Mouse (Mus musculus): ENCODE results near the gene Fam107a.

Gene Fam107a

DNA sequence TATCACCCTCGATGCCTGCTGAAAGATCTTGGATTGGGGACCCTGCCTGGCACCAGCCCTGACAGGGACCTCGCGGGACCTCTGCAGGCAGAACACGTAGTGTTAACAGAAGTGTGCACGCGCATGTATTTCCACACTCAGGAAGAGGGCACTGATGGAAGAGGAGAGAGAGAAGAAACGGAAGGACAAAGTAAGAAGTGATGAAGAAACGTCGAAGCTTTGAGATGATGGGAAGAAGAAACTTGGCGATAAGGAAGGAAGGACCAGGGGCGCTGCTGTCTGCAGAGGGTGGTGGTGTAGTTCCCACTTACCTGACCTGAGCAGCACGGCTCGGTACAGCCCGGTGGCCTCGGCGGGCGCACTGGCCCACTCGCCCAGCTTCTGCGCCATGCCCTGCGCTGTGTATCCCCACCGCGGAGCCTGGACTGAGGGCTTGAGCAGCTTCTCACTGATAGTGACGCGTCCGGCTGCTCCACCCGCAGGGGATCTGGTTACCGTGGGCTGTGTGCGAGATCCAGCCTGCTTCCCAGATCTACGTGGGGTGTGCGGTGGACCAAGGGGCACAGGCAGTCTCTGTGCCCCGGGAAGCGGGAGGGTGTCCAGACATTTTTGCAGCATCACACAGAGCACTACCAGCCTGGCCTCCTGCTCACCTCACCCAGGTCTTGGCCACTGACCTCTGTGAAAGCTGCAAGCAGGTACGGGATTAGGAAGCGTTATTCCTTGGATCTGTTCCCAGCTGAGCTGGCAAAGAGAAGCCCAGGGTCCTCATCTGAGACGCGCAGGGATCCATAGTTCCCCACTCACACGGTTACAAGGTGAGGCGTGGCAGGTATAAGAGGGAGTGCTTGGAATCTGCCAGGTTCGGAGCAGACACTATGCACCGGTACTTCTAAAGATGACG is at the start of gene Fam107a:
Gene Fam107a, minus strand, starts transcription at position 830 of the 904 bp plus-strand sequence.
- no peak for DNase-seq (ENCODE audit: low read depth, low spot score)

DNA sequence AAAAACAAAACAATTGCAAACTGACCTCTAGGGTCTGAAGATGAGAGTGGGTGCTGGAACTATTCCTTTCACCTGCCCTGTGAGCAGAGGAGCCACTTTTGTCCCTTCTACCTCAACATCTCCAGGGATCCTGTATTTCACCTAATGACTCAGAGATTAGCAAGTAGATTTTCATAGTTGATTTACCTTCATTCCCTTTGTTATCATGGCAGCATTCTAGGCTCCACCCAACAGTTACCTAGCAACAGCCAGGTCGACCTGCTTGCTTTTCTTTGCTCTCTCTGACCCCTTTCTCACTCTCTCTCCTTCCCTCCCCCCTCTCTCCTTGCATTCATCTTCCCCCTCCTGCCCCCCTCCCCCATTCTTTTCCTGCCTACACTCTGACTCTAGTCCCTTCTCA is 49.3 kb upstream of the Fam107a start:
- DNase-seq (ENCODE audit: low read depth, low spot score), result peak; percentile 85

DNA sequence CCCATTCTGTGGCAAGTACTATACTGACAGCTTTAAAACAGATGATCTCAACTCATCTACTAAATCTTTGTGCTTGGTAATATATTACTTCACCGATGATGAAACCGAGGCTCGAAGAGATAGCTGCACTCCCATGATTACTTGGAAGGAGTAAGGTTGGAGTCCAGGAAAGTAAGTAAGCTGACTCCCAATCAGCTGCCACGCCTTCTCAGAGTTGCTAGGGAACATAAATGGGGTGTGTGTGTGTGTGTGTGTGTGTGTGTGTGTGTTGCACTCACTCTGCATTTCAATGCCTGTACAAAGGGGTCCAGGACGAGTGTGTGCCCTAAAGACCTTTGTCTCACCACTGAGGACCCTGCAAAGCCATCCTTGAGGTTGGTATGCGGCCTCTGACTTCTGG is 48.0 kb upstream of the Fam107a start:
- DNase-seq (ENCODE audit: low read depth, low spot score), result no peak

DNA sequence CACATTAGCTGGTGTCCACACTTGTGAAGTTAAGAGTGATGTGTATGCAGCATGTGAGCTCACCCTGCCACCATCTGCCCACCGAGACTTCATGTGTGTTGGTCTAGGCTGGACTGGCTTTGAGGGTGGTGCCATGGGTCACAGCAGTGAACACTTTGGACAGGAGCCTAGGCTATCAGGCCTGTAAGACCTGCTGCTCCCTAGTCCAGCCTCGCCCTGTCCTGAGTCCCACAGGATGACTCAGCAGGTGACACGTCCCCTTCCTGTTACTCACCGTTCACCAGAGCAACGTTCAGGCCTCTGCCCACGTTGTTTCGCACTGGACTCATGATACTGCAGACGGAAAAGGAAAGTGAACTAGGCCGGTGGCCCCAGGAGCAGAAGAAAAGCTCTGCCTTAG is 39.0 kb upstream of the Fam107a start:
- peak; percentile 41 for DNase-seq (ENCODE audit: low read depth, low spot score)

DNA sequence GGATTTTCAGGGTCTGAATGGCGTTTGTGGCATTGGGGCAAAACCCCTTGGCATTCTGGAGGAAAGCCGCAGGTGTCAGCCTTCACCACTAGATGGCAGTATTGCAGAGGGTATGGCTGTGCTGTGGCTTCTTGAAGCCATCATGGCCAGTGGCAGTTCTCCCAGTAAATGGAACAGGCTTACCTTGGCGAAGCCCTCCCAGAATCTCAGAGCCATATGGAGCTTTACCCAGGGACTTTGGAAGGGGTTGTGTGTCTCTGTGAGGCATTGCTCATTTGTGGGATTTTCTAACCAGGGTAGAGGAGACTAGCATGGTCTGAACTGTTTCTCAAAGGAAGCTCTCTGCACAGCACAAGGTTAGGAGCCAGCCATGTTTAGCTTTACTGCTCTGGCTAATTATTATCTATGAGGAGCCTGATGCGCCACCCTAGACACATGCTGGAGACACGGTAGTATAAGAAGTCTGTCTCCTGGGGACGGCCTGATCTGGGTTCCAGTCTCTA is 38.2 kb upstream of the Fam107a start:
- peak; percentile 83 for DNase-seq (ENCODE audit: low read depth, low spot score)

DNA sequence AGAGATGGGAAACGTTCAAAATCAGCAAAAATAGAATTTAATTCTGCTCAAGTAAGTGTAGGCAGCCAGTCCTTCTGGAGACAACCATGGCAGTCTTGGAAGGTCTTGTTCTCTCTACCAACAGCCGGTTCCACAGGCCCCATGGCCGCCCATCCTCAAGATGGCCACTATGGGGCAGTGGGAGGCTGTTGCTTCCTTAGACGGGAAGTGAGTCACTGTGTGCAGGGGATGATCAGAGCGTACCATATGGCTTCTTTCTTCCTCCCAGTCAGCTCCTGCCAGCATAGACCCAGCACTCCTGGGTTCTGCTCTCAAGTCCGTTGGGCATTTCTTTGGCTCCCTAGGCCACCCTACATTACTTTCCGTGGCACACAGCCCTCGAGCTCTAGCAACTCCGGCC is 31.1 kb upstream of the Fam107a start:
- no peak for DNase-seq (ENCODE audit: low read depth, low spot score)

DNA sequence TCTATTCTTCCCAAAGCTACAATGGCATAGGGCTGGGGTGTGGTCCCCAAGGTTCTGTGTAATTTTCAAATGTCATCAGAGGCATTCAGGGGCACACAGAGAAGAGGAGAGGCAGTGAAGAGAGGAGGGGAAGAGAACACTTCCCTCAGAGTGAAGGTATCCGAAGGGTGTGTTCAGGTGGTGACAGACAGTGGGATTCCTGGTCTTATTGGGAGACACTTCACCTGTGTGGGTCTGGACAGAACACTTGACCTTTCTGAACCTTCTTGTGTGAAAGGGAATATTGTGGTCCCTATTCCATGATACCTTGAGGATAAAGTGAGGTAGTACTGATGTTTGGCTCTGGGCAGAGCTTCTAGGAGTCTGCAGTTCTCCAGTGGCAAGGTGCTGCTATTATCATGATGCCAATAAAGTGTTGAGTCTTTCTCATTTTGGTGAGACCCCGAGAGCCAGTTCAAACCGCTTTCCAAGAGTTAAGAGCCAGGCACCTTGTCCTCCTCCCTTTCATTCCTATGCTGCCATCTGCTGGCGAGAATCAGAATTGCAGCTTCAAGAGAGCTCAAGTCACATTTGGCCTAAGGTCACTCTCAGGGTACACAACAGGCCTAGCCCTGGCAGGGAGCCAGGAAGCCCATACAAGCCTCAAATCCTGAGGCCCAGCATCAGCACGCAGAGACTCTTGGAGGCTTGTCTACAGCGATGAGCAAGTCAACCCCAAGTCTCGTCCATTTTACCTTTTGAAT is 28.6 kb upstream of the Fam107a start:
- DNase-seq (ENCODE audit: low read depth, low spot score), result peak; percentile 91

DNA sequence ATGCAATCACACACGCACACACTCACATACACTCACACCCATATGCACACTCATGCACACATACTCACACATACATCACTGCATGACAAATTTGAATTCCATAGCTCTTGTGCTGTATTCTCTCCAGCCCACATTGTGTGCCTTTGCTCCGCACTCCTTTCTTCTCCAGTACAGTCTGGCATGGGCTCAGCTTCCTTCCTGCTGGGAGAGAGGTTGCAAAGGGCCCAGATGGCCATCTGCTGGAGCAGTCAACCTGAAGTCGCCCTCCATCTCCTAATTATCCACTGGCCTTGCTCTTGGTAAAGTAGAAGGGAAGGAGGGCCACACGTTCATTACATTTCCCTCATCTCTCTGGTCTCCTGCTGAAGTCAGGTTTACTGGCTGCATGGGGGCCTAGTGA is 27.7 kb upstream of the Fam107a start:
- no peak for DNase-seq (ENCODE audit: low read depth, low spot score)

DNA sequence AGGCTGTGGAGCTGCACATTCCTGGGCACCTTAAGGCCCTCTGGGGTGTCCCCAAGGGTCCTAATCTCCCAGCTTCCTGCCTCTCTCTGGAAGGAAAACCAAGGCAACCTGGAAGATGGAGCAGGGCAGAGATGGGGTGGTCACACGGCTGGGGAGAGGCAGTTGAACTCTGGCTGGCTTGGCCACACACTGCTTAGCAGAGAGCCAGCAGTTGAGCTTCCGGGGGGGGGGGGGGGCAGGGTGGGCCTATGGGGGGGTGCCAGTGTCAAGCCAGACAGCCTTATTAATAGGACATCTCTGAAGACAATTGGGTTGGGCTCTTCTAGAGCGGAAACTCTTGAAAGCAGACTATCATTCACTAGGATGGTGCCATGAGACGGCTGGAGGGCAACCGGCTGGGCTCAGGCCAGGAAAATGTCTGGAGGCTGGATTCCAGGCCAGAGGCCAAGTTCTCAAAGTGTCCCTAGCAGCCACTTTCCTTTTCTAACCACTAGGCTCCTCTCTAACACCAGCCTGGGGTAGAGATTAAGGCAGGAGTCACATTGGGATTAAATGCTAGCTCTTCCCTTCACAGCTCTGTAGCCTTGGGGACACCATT is 24.8 kb upstream of the Fam107a start:
- DNase-seq (ENCODE audit: low read depth, low spot score), result no peak

DNA sequence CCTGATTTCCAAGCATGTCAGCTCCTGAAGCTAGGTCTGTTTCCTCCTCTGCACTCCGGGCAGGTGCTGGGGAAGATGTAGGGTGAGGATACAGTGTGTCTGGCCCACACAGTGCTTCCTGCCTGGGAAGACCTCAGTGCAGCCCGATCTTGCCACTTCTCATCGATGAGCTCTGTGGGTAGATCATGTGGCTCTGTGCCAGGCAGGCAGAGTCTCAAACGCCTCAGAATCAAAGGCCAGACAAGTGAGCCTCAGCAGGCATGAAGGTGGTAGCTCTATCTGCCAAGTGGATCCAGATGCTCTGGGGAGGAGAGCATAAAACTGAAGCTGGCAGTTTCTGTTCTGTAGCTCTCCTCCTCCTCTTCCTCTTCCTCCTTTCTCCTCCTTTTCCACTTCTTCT is 22.4 kb upstream of the Fam107a start:
- no peak for DNase-seq (ENCODE audit: low read depth, low spot score)

DNA sequence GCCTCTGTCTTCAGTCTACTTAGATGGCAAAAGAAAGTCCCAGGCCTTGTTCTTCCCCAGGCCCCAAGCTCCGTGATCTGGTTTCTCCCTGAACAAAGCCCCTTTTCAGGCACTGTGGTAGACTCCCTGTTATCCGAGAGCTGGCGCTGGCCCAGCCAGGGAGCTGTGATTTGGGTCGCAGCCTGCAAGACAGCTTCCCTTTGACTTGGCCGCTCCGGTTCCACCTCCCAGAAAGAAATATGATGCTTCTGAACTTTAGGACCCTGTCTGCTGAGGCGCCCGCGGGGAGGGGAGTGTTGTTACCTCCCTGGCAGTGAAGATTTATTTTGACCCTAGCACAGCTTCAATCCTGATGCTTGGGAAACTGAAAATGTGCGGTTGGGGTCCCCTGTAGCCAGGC is 18.1 kb upstream of the Fam107a start:
- no peak for DNase-seq (ENCODE audit: low read depth, low spot score)

DNA sequence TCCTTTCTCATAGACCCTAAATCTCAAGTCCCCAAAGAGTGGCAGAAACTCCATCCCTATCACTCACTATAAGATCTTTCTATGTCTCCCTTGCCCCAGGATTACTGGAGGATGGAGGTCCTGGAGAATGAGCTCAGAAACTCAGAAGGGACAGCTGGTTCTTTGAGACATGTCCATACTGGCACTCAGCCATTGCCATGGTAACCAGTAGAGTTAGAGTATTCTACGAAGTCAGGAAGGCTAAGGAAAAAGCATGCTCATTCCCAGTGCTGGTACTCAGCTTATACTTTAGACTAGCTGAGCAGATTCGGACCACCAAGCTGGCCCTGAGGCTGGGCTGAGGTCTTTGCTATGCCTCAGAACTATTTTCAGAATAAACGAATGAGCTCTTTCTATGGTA is 16.7 kb upstream of the Fam107a start:
- no peak for DNase-seq (ENCODE audit: low read depth, low spot score)

DNA sequence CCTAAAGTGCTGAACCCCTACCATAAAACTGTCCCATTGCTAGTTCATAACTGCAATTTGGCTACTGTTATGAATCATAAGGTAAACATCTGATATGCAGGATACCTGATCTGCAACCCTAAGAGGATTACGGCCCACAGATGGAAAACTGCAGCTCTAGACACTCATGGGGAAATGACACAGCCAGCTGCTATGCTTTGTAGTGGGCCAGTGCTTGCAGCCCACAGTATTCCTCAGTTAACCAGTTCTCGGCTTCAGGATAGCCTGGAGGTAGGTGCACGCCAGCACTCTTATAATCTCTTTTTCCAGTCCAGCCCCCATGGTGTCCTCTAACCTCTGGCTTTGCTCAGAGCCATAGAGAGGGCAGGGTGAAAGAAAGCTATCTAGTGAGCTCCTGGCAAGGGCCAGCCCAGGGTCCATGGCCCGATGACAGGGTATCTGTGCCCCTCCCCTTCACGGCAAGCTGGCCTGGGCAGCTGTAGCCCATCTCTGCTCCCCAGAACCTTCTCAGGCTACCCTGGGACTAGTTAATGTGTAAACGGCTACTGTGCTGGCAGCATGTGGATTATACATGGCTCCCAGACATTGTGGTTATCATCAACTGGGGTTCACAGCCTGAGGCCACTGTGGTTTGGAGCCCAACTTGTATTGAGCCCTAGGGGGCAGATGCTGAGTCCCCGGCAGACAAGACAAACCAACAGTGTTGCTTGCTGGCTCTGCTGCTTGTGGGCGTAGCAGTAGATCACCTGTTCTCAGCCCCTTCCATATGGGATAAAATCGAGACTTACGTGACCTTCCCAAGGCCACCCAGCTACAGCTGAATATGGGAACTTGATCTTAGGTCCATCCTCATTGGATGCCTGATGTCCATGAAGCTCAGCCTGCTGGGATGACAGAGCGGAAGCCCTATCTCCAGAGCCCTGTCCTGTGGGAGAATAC is 14.8 kb upstream of the Fam107a start:
- DNase-seq (ENCODE audit: low read depth, low spot score), result no peak

DNA sequence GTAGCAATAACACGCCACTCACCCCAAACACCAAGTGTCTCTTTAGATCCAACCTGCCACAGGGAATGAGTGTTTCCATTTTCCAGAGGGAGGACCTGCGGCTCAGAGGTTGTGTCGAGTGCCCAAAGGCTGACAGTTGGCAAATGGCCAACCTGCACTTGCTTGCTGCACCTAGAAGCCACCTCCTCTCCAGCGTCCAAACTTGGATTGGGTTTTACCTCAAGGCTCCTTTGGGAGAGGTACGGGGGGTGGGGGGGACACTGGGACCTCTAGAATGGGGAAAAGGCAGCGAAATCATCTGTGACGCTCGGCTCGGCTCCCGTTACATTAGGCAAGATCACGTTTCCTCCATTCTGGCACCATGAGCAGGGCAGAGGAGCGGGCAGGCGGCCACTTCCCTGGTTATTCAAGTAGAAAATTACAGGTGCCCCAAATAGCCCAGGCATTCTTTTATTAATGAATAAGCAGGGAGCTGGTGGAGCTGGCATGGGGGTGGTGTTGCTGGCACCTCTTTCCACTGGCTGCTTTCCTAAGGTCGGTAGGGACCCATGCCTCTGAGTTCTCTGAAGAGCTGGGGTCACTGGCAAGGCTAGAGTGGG is 13.6 kb upstream of the Fam107a start:
- no peak for DNase-seq (ENCODE audit: low read depth, low spot score)

DNA sequence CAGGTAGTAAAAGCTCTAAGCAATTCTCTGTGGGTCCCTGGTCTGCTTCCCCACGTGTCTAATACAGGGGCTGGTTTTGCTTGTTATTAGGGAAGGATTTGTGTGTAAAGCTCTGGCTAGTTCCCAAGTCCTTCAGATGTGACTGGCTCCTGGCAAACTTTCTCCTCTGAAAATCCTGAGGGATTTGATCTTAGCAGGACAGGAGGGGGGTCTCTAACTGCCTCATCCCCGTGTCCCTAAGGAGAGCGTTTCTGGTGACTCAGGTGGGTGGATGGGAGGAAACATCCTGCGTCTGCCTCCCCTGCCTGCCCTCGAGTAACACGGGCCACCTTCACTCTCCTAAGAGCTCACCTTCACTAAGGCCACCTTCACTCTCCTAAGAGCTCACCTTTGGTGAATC is 12.6 kb upstream of the Fam107a start:
- DNase-seq (ENCODE audit: low read depth, low spot score), result no peak

DNA sequence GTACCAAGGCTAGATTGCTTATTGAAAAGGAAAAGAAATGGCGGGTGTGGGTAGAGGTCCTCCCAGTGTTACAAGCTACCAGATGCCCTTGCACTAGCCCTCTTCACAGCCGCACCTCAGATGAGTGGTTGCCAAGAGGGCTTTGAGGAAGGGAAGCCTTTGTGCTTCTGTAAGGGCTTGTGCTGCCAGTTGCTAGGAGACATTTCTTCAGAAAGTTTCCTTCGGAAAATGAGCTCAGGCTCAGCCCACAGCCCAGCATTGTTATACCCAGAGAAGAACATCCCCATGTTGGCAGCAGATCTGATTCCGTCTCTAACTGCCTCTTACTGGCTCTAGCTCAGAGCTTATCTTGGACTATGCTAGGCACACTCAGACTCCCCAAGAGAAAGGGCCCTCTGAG is 11.7 kb upstream of the Fam107a start:
- DNase-seq (ENCODE audit: low read depth, low spot score), result peak; percentile 42

DNA sequence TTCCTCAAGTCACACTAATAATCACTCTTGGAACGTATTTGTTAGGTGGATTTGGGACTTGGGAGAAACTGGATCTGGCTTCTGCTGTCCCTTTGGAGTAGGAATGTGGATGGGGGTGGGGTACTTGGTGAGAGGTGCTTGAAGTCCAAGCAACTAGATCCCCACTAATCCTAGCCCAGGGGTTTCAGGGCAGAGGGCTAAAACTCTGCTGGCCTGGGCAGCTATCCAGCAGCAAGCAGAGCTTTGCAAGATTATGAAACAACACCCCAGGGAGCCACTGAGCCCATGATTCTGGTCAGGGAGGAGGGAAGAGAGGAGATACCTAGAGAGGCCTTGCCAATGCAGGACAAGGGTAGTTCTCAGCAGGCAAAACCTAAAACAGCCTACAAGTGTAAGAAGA is 9.5 kb upstream of the Fam107a start:
- no peak for DNase-seq (ENCODE audit: low read depth, low spot score)

DNA sequence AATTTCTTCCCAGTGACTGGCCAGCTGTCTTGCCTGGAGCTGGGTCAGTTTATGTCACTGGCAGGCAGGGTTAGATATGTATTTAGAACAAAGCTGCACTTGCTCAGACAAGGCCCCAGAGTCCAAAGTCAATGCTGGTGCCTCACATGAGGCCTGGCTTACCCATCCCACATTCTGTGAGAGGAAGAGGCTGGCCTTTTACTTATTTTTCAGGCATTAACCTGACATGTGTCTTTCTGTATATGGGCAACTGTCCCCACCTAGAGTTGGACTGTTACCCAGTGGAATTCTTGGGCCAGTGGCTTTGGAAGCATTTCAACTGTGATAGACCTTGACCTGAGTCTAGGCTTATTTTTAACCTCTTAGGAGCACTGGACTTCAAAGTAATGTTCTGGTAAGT is 9.1 kb upstream of the Fam107a start:
- DNase-seq (ENCODE audit: low read depth, low spot score), result no peak

DNA sequence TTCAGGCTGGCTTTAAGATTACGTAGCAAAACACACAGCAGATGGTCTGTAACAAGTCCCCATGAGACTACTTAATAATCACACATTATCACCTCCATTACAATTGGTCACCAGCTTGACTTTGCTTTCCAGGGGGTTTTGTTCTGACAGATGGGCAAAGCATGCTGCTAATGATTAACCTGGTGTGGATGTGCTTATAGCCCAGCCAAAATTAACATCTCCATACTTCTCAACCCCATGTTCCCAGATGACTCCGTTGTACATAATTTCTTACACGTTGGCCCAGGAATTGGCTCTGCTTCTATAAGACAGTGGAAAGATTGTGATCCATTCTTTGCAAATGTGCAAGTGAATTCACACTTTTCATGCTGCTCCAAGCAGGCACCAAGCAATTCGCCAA is 7.9 kb upstream of the Fam107a start:
- DNase-seq (ENCODE audit: low read depth, low spot score), result no peak

DNA sequence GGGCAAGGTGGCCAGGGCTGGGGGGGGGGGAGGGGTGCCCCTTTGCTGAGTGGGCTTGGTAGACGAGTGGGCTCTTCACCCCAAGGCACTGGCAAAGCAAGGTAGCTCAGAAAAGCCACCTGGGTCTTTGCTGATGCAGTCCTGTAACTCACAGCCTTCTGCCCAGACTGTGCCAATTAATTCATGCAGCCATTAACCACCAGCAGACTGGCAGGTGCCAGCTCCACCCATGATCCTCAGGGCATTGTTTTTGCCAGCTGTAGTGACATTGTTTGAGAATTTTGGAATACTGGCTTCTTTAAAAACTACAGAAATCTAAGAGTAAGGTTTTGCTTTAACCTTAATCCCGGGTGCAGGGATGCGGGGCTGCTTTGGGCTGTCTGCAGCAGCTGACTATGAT is 2.7 kb upstream of the Fam107a start:
- no peak for DNase-seq (ENCODE audit: low read depth, low spot score)

Data from R1 (cell line).